Mouse (Mus musculus): Measurements from ENCODE around the gene Shc1. TPM values are rescaled to one million over a fixed set of nuclear protein-coding genes. Genes with fewer than 3 reads are reported as not detected.

Shc1 gene
- 10 to 100 TPM; 45.0 to 47.5 TPM for total RNA-seq (2021)
- long read RNA-seq, experiment 1, transcript Shc1-202 (12 exons, 2,617 nt) = minor isoform, 9 of 66 reads
- long read RNA-seq, experiment 1, transcript Shc1-201 (13 exons, 3,250 nt) = major isoform, 36 of 66 reads
- long read RNA-seq, experiment 1, partial matches to known transcripts = 12 of 66 reads
- long read RNA-seq, experiment 1, other reads (novel, unspliced or antisense) = 9 of 66 reads
- long read RNA-seq, experiment 2, transcript Shc1-202 (12 exons, 2,617 nt) = minor isoform, 7 of 58 reads
- long read RNA-seq, experiment 2, transcript Shc1-201 (13 exons, 3,250 nt) = major isoform, 25 of 58 reads
- long read RNA-seq, experiment 2, partial matches to known transcripts = 15 of 58 reads
- long read RNA-seq, experiment 2, other reads (novel, unspliced or antisense) = 11 of 58 reads

- intact Hi-C loops (cut with DNase I) = no loop called here
- DNase-seq = peak; percentile 90 to 92
Measured at GRCm38 (mm10) chr3:89418170-89418860, at the start of gene Shc1, which contains the start of gene Cks1b. Gene Shc1 (plus strand): TSS chr3:89418443. Gene Cks1b (minus strand): TSS chr3:89418383.

- no peak for DNase-seq
- intact Hi-C loops (cut with DNase I) = no loop called here
Measured at GRCm38 (mm10) chr3:89373581-89374231, 44.5 kb upstream of the Shc1 start.

GRCm38 (mm10) chr3:89377831-89378230, 40.4 kb upstream of the Shc1 start:
- intact Hi-C loops (cut with DNase I) = loop anchor here (5.0 kb wide), 1 partner anchor 109 kb away; no protein-coding TSS in a partner anchor
- no peak for DNase-seq

GRCm38 (mm10) chr3:89378394-89379067, 39.7 kb upstream of the Shc1 start:
- intact Hi-C loops (cut with DNase I) = loop anchor here (5.0 kb wide), 1 partner anchor 109 kb away; no protein-coding TSS in a partner anchor
- DNase-seq = peak; percentile 79 to 84

- intact Hi-C loops (cut with DNase I) = loop anchor here (5.0 kb wide), 1 partner anchor 108 kb away; no protein-coding TSS in a partner anchor
- no peak for DNase-seq
Measured at GRCm38 (mm10) chr3:89379388-89380131, 38.7 kb upstream of the Shc1 start.

GRCm38 (mm10) chr3:89380291-89380690, 38.0 kb upstream of the Shc1 start:
- no peak for DNase-seq
- intact Hi-C loops (cut with DNase I) = no loop called here

- DNase-seq = no peak
- intact Hi-C loops (cut with DNase I) = no loop called here
Measured at GRCm38 (mm10) chr3:89380711-89381110, 37.5 kb upstream of the Shc1 start.

GRCm38 (mm10) chr3:89381233-89381632, 37.0 kb upstream of the Shc1 start:
- no peak for DNase-seq
- intact Hi-C loops (cut with DNase I) = no loop called here

GRCm38 (mm10) chr3:89382033-89382882, 36.0 kb upstream of the Shc1 start:
- DNase-seq = no peak
- intact Hi-C loops (cut with DNase I) = no loop called here

- DNase-seq = no peak
Measured at GRCm38 (mm10) chr3:89382950-89383349, 35.3 kb upstream of the Shc1 start.

GRCm38 (mm10) chr3:89383651-89384255, 34.5 kb upstream of the Shc1 start:
- no peak for DNase-seq
- intact Hi-C loops (cut with DNase I) = no loop called here

More at GRCm38 (mm10) chr3:89382950-89383349, 35.3 kb upstream of the Shc1 start:
- intact Hi-C loops (cut with DNase I) = no loop called here

- DNase-seq = no peak
- intact Hi-C loops (cut with DNase I) = no loop called here
Measured at GRCm38 (mm10) chr3:89384331-89385076, 33.7 kb upstream of the Shc1 start.

- intact Hi-C loops (cut with DNase I) = no loop called here
- DNase-seq = no peak
Measured at GRCm38 (mm10) chr3:89385451-89385850, 32.8 kb upstream of the Shc1 start.

GRCm38 (mm10) chr3:89386438-89387420, 31.5 kb upstream of the Shc1 start:
- peak in 1 of 2 experiments; percentile 32 for DNase-seq

GRCm38 (mm10) chr3:89387632-89388031, 30.6 kb upstream of the Shc1 start:
- DNase-seq = peak; percentile 43 to 71
- intact Hi-C loops (cut with DNase I) = no loop called here

More at GRCm38 (mm10) chr3:89386438-89387420, 31.5 kb upstream of the Shc1 start:
- intact Hi-C loops (cut with DNase I) = no loop called here

GRCm38 (mm10) chr3:89388134-89388881, 29.9 kb upstream of the Shc1 start:
- DNase-seq = peak; percentile 75 to 86

More at GRCm38 (mm10) chr3:89388134-89388881, 29.9 kb upstream of the Shc1 start:
- intact Hi-C loops (cut with DNase I) = no loop called here
